Mouse (Mus musculus) CH12.LX (cell line): ENCODE data around the gene 4932438H23Rik. TPM values are rescaled to one million over a fixed set of nuclear protein-coding genes. Genes with fewer than 3 reads are reported as not detected.
A peak's percentile ranks its signal among the peaks of the same experiment; 100 is the strongest.

Experiments
- DNase-seq: peaks from one replicate; pipeline ENCODE4 v3.0.0-alpha.2; 2013; ENCODE audit errors: extremely low read depth
- H3K27ac ChIP-seq: 2 replicates; pipeline ENCODE4 v1.5.1; 2012; ENCODE audit warnings: low read depth, mild to moderate bottlenecking, control low read depth, moderate library complexity; ENCODE audit not compliant: insufficient read depth
- H3K27me3 ChIP-seq: replicated peaks from 2 replicates; pipeline ENCODE3; 2012; ENCODE audit warnings: inconsistent platforms
- H3K36me3 ChIP-seq, 2 experiments: replicated peaks in 1 of 2; 2 replicates each; pipeline versions ENCODE3 to v1.6.1; 2012; ENCODE audit warnings: inconsistent platforms in 1 of 2, low read length in 1 of 2, mild to moderate bottlenecking in 1 of 2, mixed read lengths in 1 of 2, moderate library complexity in 1 of 2; ENCODE audit not compliant: control insufficient read depth in 1 of 2, insufficient read depth in 1 of 2
- H3K4me1 ChIP-seq, 2 experiments: 2 replicates each; pipeline ENCODE4 v1.6.1; 2012; ENCODE audit warnings: inconsistent platforms in 1 of 2, moderate library complexity in 1 of 2; ENCODE audit not compliant: insufficient read depth in 2 of 2, control insufficient read depth in 1 of 2
- H3K4me2 ChIP-seq: 2 replicates; pipeline ENCODE4 v1.6.1; 2012; ENCODE audit warnings: low read depth, mild to moderate bottlenecking, control low read depth; ENCODE audit not compliant: poor library complexity, insufficient read depth, severe bottlenecking
- H3K4me3 ChIP-seq, 3 experiments: fragments of 150-350 bp in 1 of 3; sonication (generic) in 1 of 3; replicated peaks in 1 of 3; 2 replicates each; pipeline versions ENCODE3 to v1.5.1; 2011 to 2012; ENCODE audit warnings: low read depth in 2 of 3, low read length in 2 of 3, mild to moderate bottlenecking in 2 of 3, moderate library complexity in 2 of 3, control low read depth in 1 of 3, improper control_type of control experiment in 1 of 3, inconsistent platforms in 1 of 3, mixed read lengths in 1 of 3; ENCODE audit not compliant: poor library complexity in 1 of 3
- H3K79me2 ChIP-seq: replicated peaks from 2 replicates; pipeline ENCODE4 v1.6.1; 2012; ENCODE audit warnings: mild to moderate bottlenecking, moderate library complexity; ENCODE audit not compliant: control insufficient read depth, poor library complexity, insufficient read depth, severe bottlenecking; ENCODE audit errors: extremely low read depth
- H3K9ac ChIP-seq: 2 replicates; pipeline ENCODE4 v1.6.1; 2012; ENCODE audit warnings: low read depth, mild to moderate bottlenecking, control low read depth, moderate library complexity; ENCODE audit not compliant: insufficient read depth
- H3K9me3 ChIP-seq: replicated peaks from 2 replicates; pipeline ENCODE3; 2012; ENCODE audit warnings: low read length, inconsistent platforms, mixed read lengths
- BHLHE40 ChIP-seq: IDR thresholded peaks from 2 replicates; pipeline ENCODE4 v1.6.1; 2011; ENCODE audit warnings: mild to moderate bottlenecking, low read depth, low read length, improper control_type of control experiment
- E2F4 ChIP-seq: IDR thresholded peaks from 2 replicates; pipeline ENCODE4 v1.6.1; 2011; ENCODE audit warnings: low read depth, low read length, improper control_type of control experiment; ENCODE audit not compliant: insufficient replicate concordance
- ETS1 ChIP-seq: conservative IDR thresholded peaks from 2 replicates; pipeline ENCODE4 v1.6.1; 2012; ENCODE audit warnings: low read depth, mild to moderate bottlenecking, inconsistent platforms, low read length, improper control_type of control experiment, moderate library complexity
- IRF4 ChIP-seq: IDR thresholded peaks from 2 replicates; pipeline ENCODE4 v1.6.1; 2014; ENCODE audit warnings: low read depth, mild to moderate bottlenecking, inconsistent platforms, low read length, improper control_type of control experiment
- MAX ChIP-seq: IDR thresholded peaks from 2 replicates; pipeline ENCODE4 v1.6.1; 2011; ENCODE audit warnings: low read length, improper control_type of control experiment
- MAZ ChIP-seq: IDR thresholded peaks from 2 replicates; pipeline ENCODE4 v1.6.1; 2012; ENCODE audit warnings: low read depth, mild to moderate bottlenecking, inconsistent platforms, low read length, improper control_type of control experiment, moderate library complexity
- MEF2A ChIP-seq: IDR thresholded peaks from 2 replicates; pipeline ENCODE4 v1.6.1; 2014; ENCODE audit warnings: low read depth, mild to moderate bottlenecking, inconsistent platforms, low read length, improper control_type of control experiment, borderline replicate concordance
- MYC ChIP-seq: IDR thresholded peaks from 2 replicates; pipeline ENCODE4 v1.6.1; 2011; ENCODE audit warnings: low read depth, mild to moderate bottlenecking, improper control_type of control experiment, low read length
- NELFE ChIP-seq: IDR thresholded peaks from 2 replicates; pipeline ENCODE4 v1.6.1; 2011; ENCODE audit warnings: low read depth, low read length, improper control_type of control experiment
- PAX5 ChIP-seq: IDR thresholded peaks from 2 replicates; pipeline ENCODE4 v1.6.1; 2012; ENCODE audit warnings: low read length, inconsistent platforms, mixed read lengths
- POLR2AphosphoS2 ChIP-seq: IDR thresholded peaks from 2 replicates; pipeline ENCODE4 v1.6.1; 2011; ENCODE audit warnings: low read depth, low read length, improper control_type of control experiment
- RAD21 ChIP-seq: IDR thresholded peaks from 2 replicates; pipeline ENCODE4 v1.6.1; 2011; ENCODE audit warnings: low read depth, mild to moderate bottlenecking, low read length, improper control_type of control experiment, moderate library complexity
- SIN3A ChIP-seq: IDR thresholded peaks from 2 replicates; pipeline ENCODE4 v1.6.1; 2012; ENCODE audit warnings: low read length, improper control_type of control experiment, inconsistent platforms
- SMC3 ChIP-seq: IDR thresholded peaks from 2 replicates; pipeline ENCODE4 v1.6.1; 2011; ENCODE audit warnings: low read depth, low read length, improper control_type of control experiment
- TBP ChIP-seq: conservative IDR thresholded peaks from 2 replicates; pipeline ENCODE4 v1.6.1; 2011; ENCODE audit warnings: low read depth, low read length, improper control_type of control experiment
- TCF12 ChIP-seq: IDR thresholded peaks from 2 replicates; pipeline ENCODE4 v1.6.1; 2014; ENCODE audit warnings: low read depth, mild to moderate bottlenecking, inconsistent platforms, low read length, improper control_type of control experiment
- UBTF ChIP-seq: IDR thresholded peaks from 2 replicates; pipeline ENCODE4 v1.6.1; 2012; ENCODE audit warnings: low read depth, mild to moderate bottlenecking, inconsistent platforms, low read length, improper control_type of control experiment, moderate library complexity
- USF1 ChIP-seq: IDR thresholded peaks from 2 replicates; pipeline ENCODE4 v1.6.1; 2014; ENCODE audit warnings: low read depth, mild to moderate bottlenecking, inconsistent platforms, low read length, improper control_type of control experiment
- USF2 ChIP-seq: conservative IDR thresholded peaks from 2 replicates; pipeline ENCODE4 v1.6.1; 2011; ENCODE audit warnings: low read depth, low read length, improper control_type of control experiment
- ZKSCAN1 ChIP-seq: IDR thresholded peaks from 2 replicates; pipeline ENCODE4 v1.6.1; 2012; ENCODE audit warnings: low read depth, inconsistent platforms, low read length, improper control_type of control experiment, borderline replicate concordance
- dilution Hi-C: fragments of 300-500 bp; cut with MboI; formaldehyde crosslinking; loops from 2 replicates; pipeline ENCODE4 v1.14.3; 2020; ENCODE audit warnings: low sequenced_read_pairs; ENCODE audit not compliant: extremely low pct_unique_long_range_greater_than_20kb, extremely low pct_ligation_motif_present
- in situ Hi-C: fragments of 300-500 bp; cut with MboI; formaldehyde crosslinking; loops from 3 replicates; pipeline ENCODE4 v1.14.3; 2019; ENCODE audit warnings: low sequenced_read_pairs, low pct_ligation_motif_present, low pct_unique_long_range_greater_than_20kb, mixed read lengths
- polyA plus RNA-seq: library from polyadenylated mRNA; unstranded; fragments of >175 nt; gene quantifications from 2 replicates; pipeline ENCODE4 v1.2.1, GENCODE M21; 2012; ENCODE audit warnings: low read depth; ENCODE audit not compliant: insufficient read length
- total RNA-seq, 2 experiments: library from RNA; depleted of rRNA; stranded (reverse); fragments of 300-350 nt in 1 of 2; fragments of >200 nt in 1 of 2; gene quantifications; 2 replicates each; pipeline ENCODE4 v1.2.3; 2012 to 2014

Gene 4932438H23Rik
- total and polyA plus RNA-seq, 3 experiments = not detected

- dilution Hi-C loops = no loop called here
- H3K36me3 ChIP-seq = no peaks in the 10 kb centered on the region
- H3K79me2 ChIP-seq = no peaks in the 10 kb centered on the region
- H3K27ac ChIP-seq = no peak overlapping the region
- TF ChIP-seq ETS1 (no peak), USF2 (peak; percentile 30; the same call in 1 of the 2 replicates), POLR2AphosphoS2 (no peak), USF1 (peak; percentile 53), MAZ (no peak), MAX (peak; percentile 95), MYC (peak; percentile 97)
- peaks cover 19% of the 10 kb centered on the region for H3K9me3 ChIP-seq
- H3K4me1 ChIP-seq = peaks cover 0 to 5% of the 10 kb centered on the region in 2 experiments; a peak in 2 of 4 replicates
- peak overlapping the region; percentile 8; the same call in 1 of the 2 replicates for H3K4me2 ChIP-seq
- peak; percentile 45 for DNase-seq
- H3K27me3 ChIP-seq = peaks cover 51% of the 10 kb centered on the region
- H3K4me3 ChIP-seq = no peak overlapping the region
- in situ Hi-C loops = no loop called here
- no peak overlapping the region for H3K9ac ChIP-seq
These were observed 16.1 kb upstream of the 4932438H23Rik start for GRCm38 (mm10) chr16:91110999-91111535.

GRCm38 (mm10) chr16:91107608-91108007, 12.7 kb upstream of the 4932438H23Rik start:
- H3K27me3 ChIP-seq = peaks cover 57% of the 10 kb centered on the region
- no peak overlapping the region for H3K27ac ChIP-seq
- H3K4me2 ChIP-seq = no peak overlapping the region
- dilution Hi-C loops = no loop called here
- H3K9me3 ChIP-seq = peaks cover 19% of the 10 kb centered on the region
- H3K4me3 ChIP-seq = no peak overlapping the region
- H3K4me1 ChIP-seq = peaks cover 0 to 5% of the 10 kb centered on the region in 2 experiments; a peak in 2 of 4 replicates
- DNase-seq = no peak
- in situ Hi-C loops = no loop called here
- TF ChIP-seq SIN3A = no peak
- no peaks in the 10 kb centered on the region for H3K36me3 ChIP-seq
- no peaks in the 10 kb centered on the region for H3K79me2 ChIP-seq
- H3K9ac ChIP-seq = no peak overlapping the region

GRCm38 (mm10) chr16:91105481-91106051, 10.6 kb upstream of the 4932438H23Rik start:
- no peaks in the 10 kb centered on the region for H3K36me3 ChIP-seq
- no peak overlapping the region for H3K9ac ChIP-seq
- H3K9me3 ChIP-seq = peaks cover 16% of the 10 kb centered on the region
- no peak overlapping the region for H3K4me3 ChIP-seq
- no peak overlapping the region; the same call in 1 of the 2 replicates for H3K4me2 ChIP-seq
- TF ChIP-seq MEF2A (no peak), MYC (no peak), UBTF (no peak), SMC3 (no peak), BHLHE40 (no peak), E2F4 (no peak), RAD21 (no peak), MAX (no peak), PAX5 (no peak), ZKSCAN1 (no peak), TBP (no peak), USF2 (no peak), NELFE (no peak), IRF4 (no peak), TCF12 (no peak)
- no peak for DNase-seq
- H3K27ac ChIP-seq = no peak overlapping the region
- no peaks in the 10 kb centered on the region for H3K4me1 ChIP-seq
- dilution Hi-C loops (no loop called here), in situ Hi-C loops (no loop called here)
- H3K27me3 ChIP-seq = peaks cover 53% of the 10 kb centered on the region
- no peaks in the 10 kb centered on the region for H3K79me2 ChIP-seq
